Mouse (Mus musculus) spleen, adult 2 months (tissue): ENCODE results near the gene Dctn1.
A peak's percentile ranks its signal among the peaks of the same experiment; 100 is the strongest.

Source experiments
- CTCF ChIP-seq: fragments of 200-500 bp; IDR thresholded peaks from 2 replicates; pipeline ENCODE4 v1.5.1; 2011; ENCODE audit warnings: mild to moderate bottlenecking, inconsistent platforms; ENCODE audit not compliant: insufficient read depth, insufficient read length, insufficient replicate concordance; ENCODE audit errors: extremely low read depth
- POLR2A ChIP-seq: fragments of 200-500 bp; IDR thresholded peaks from 2 replicates; pipeline ENCODE4 v1.6.1; 2011; ENCODE audit warnings: low read depth, low read length, inconsistent platforms

- no peak for TF ChIP-seq CTCF
- TF ChIP-seq POLR2A: peak; percentile 26; the same call in 1 of the 2 replicates
Observed at GRCm38 (mm10) chr6:83124851-83125312, 40.8 kb upstream of the Dctn1 start.
